Comparison of ENCODE assay signal across 23 mouse cellular contexts in genomic region chr1:24720209-24720608, GRCm38 (mm10). TPM values are rescaled to one million over a fixed set of nuclear protein-coding genes. Genes with fewer than 3 reads are reported as not detected.
A peak's percentile ranks its signal among the peaks of the same experiment; 100 is the strongest.
DNase-seq lines count a peak whose midpoint lies in the region; ATAC-seq and TF ChIP-seq lines count a peak whose summit lies in the region.
"Had no signal": no experiment of that assay in that cellular context is flagged by ENCODE, and none has a peak within 500 bp of the region (broad histone marks: within the 10 kb centered on the region; RNA-seq: fewer than 3 reads in every experiment).

No protein-coding gene starts in this region.

- peaks cover 20% of the 10 kb centered on the region for H3K36me3 ChIP-seq in forebrain, embryonic 13.5 days (ENCODE audit: poor library complexity, severe bottlenecking)
- peaks cover 30% of the 10 kb centered on the region for H3K36me3 ChIP-seq in forebrain, embryonic 10.5 days (replicated peaks)
- peaks cover 6% of the 10 kb centered on the region; the same call in 1 of the 2 replicates for H3K36me3 ChIP-seq in forebrain, embryonic 15.5 days

- H3K4me2 ChIP-seq in forebrain, embryonic 13.5 days, result no peak overlapping the region
- no peak overlapping the region for H3K4me2 ChIP-seq in forebrain, embryonic 15.5 days (replicated peaks)
- H3K4me2 ChIP-seq: heart, embryonic 11.5 days; hindbrain, embryonic 12.5 days had no signal

- no peak for TF ChIP-seq POLR2A in brain, embryonic 14.5 days (IDR thresholded peaks at IDR 0.05; ENCODE audit: borderline replicate concordance, extremely low read depth, insufficient read depth, insufficient read length, poor library complexity, severe bottlenecking)

- no peak overlapping the region for H3K9ac ChIP-seq in forebrain, embryonic 13.5 days
- no peak overlapping the region for H3K9ac ChIP-seq in forebrain, embryonic 15.5 days (replicated peaks)
- H3K9ac ChIP-seq: hindbrain, embryonic 12.5 days had no signal

- 28% methylated on average over 1 of the region's 1 CpGs for WGBS in forebrain, embryonic 13.5 days
- WGBS in forebrain, embryonic 10.5 days, result 87% methylated on average over 1 of the region's 1 CpGs
- WGBS in forebrain, embryonic 15.5 days, result 26% methylated on average over 1 of the region's 1 CpGs

- no peak overlapping the region for H3K4me3 ChIP-seq in forebrain, embryonic 13.5 days
- H3K4me3 ChIP-seq in forebrain, embryonic 10.5 days, result no peak overlapping the region
- H3K4me3 ChIP-seq in forebrain, embryonic 15.5 days, result no peak overlapping the region
- H3K4me3 ChIP-seq: heart, adult 2 months; hindbrain, embryonic 12.5 days had no signal

- H3K27ac ChIP-seq in forebrain, embryonic 13.5 days, result no peak overlapping the region
- H3K27ac ChIP-seq in forebrain, embryonic 10.5 days, result no peak overlapping the region
- H3K27ac ChIP-seq in forebrain, embryonic 15.5 days (replicated peaks), result no peak overlapping the region
- H3K27ac ChIP-seq: heart, adult 2 months; hindbrain, embryonic 12.5 days had no signal

- 0 out of 2 replicates have a peak, but pooled peaks have one; percentile 30 for ATAC-seq in forebrain, embryonic 13.5 days
- 0 out of 2 replicates have a peak, but pooled peaks have one; percentile 32 for ATAC-seq in forebrain, embryonic 15.5 days (replicated peaks)
- ATAC-seq: hindbrain, embryonic 16.5 days; inflammation-experienced regulatory T-cells, adult 6 months; intestine, embryonic 16.5 days; Patski had no signal

- no peak for DNase-seq in forebrain, embryonic 10.5 days (ENCODE audit: extremely low spot score, low spot score)
- peak; percentile 2 for DNase-seq in layer of hippocampus, adult 11-12 months (ENCODE audit: low spot score)
- no peak for DNase-seq in layer of hippocampus, postnatal 25 days (ENCODE audit: extremely low spot score in 1 of 2, low spot score in 1 of 2)
- peak; percentile 26 for DNase-seq in brain, embryonic 14.5 days (ENCODE audit: low read depth)
- no peak for DNase-seq in thymus, postnatal 10 days (ENCODE audit: low spot score in 2 of 2)
- no peak for DNase-seq in adrenal gland, adult 8-10 months
- DNase-seq: adrenal gland, postnatal 14 days; B cell, adult 2 months; cerebellum, adult 11-12 months; cerebellum, adult 8-10 months; cerebellum, postnatal 36 days; gastrocnemius, postnatal 25 days; heart, adult 2 months; kidney, adult 18-20 months had no signal

- no peaks in the 10 kb centered on the region for H3K27me3 ChIP-seq in forebrain, embryonic 13.5 days
- H3K27me3 ChIP-seq in forebrain, embryonic 10.5 days (ENCODE audit: poor library complexity, severe bottlenecking), result no peaks in the 10 kb centered on the region
- H3K27me3 ChIP-seq in forebrain, embryonic 15.5 days, result no peaks in the 10 kb centered on the region
- H3K27me3 ChIP-seq: CH12.LX; hindbrain, embryonic 12.5 days; Patski had no signal

- no peak for TF ChIP-seq CTCF in brain, embryonic 14.5 days (IDR thresholded peaks at IDR 0.05; ENCODE audit: borderline replicate concordance, extremely low read depth, insufficient read depth, insufficient read length)

- H3K9me3 ChIP-seq in forebrain, embryonic 13.5 days (replicated peaks), result peaks cover 5% of the 10 kb centered on the region; the same call in 1 of the 2 replicates
- peaks cover 11% of the 10 kb centered on the region; the same call in 1 of the 2 replicates for H3K9me3 ChIP-seq in forebrain, embryonic 10.5 days
- no peaks in the 10 kb centered on the region; the same call in 1 of the 2 replicates for H3K9me3 ChIP-seq in forebrain, embryonic 15.5 days

- no peaks in the 10 kb centered on the region for H3K4me1 ChIP-seq in forebrain, embryonic 13.5 days
- H3K4me1 ChIP-seq in forebrain, embryonic 10.5 days, result no peaks in the 10 kb centered on the region
- no peaks in the 10 kb centered on the region for H3K4me1 ChIP-seq in forebrain, embryonic 15.5 days
- H3K4me1 ChIP-seq: hindbrain, embryonic 12.5 days had no signal

RNA-seq across cellular contexts. Expression of gene Lmbrd1, which starts 41.8 kb away (rescaled TPM):
- polyA plus RNA-seq in forebrain, embryonic 13.5 days (2015; fragmentation: Nextera tagmentation; extraction: Ambion mirVana), result 31.2 and 33.6 TPM in 2 replicates
- polyA plus RNA-seq in forebrain, embryonic 10.5 days (2016; fragmentation: Nextera tagmentation; extraction: Ambion mirVana), result 23.3 and 24.0 TPM in 2 replicates
- 100 to 1,000 TPM; 107 to 112 TPM for total RNA-seq in layer of hippocampus, postnatal 25 days (2021)
- polyA plus RNA-seq in brain, embryonic 14.5 days (2012; rRNA removed), result 33.8 and 35.7 TPM in 2 replicates
- polyA plus RNA-seq in forebrain, embryonic 15.5 days (2015; fragmentation: Nextera tagmentation; extraction: Ambion mirVana), result 37.9 and 41.2 TPM in 2 replicates
- 10 to 100 TPM; 74.9 to 92.9 (median 79.9) TPM for total RNA-seq in adrenal gland, adult 8-10 months (2022)

Comparison
In these comparisons a context has a peak if more than half of its experiments do, and no peak if none do; other contexts are left out.
1. DNase-seq: peak in layer of hippocampus, adult 11-12 months (single experiment) and brain, embryonic 14.5 days (single experiment); none in forebrain, embryonic 10.5 days (single experiment), layer of hippocampus, postnatal 25 days (0 of 2), thymus, postnatal 10 days (0 of 2) and adrenal gland, adult 8-10 months (single experiment).